Mouse (Mus musculus): Measurements from ENCODE around the gene Olfr239. TPM values are rescaled to one million over a fixed set of nuclear protein-coding genes. Genes with fewer than 3 reads are reported as not detected.
"Not testable (repeated sequence)": the region's sequence is repeated elsewhere in the genome, so short reads cannot be mapped to it uniquely, and the experiment has no call there.

The Olfr239 gene
- not detected in 2 replicates for total RNA-seq (2015; ENCODE audit: low replicate concordance)
- not detected in 2 replicates for total RNA-seq (2017; ENCODE audit: low replicate concordance)

DNA sequence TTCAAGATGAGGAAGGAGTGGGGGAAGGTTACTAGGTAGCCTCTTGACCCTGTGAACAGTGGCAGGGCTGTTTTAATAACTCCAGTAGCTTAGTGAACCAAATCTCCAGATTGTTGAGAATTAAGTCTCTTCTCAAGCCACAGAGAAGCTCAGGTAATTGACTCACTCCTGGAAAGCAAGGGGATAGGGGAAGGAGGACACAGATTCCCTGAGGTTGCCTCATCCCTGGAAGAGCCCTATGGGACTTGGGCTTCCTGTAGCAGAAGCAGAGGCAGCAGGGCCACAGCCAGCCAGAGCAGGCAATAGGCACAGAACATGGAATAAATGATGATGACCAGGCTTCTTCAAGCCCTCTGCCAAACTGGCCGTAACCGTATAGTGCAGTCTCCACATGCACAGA lies at the start of gene Olfr239:
Gene Olfr239 (plus strand): TSS at position 301 of the 400 bp plus-strand sequence.
- not testable (repeated sequence) for ATAC-seq (replicated peaks; ENCODE audit: low FRiP score, poor library complexity, severe bottlenecking)

DNA sequence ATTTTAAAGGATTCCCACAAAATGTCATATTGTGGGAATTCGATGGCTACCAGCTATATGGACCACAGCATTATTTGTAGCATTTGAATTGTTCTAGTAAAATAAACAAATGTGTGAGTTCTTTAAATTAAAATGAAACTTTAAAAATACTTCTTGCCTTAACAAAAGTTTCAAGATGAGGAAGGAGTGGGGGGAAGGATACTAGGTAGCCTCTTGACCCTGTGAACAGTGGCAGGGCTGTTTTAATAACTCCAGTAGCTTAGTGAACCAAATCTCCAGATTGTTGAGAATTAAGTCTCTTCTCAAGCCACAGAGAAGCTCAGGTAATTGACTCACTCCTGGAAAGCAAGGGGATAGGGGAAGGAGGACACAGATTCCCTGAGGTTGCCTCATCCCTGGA lies 23.0 kb upstream of the Olfr239 start, which contains the start of gene Olfr55:
Gene Olfr55 (plus strand): TSS at position 301 of the 400 bp plus-strand sequence.
- ATAC-seq (replicated peaks; ENCODE audit: low FRiP score, poor library complexity, severe bottlenecking) = not testable (repeated sequence)

DNA sequence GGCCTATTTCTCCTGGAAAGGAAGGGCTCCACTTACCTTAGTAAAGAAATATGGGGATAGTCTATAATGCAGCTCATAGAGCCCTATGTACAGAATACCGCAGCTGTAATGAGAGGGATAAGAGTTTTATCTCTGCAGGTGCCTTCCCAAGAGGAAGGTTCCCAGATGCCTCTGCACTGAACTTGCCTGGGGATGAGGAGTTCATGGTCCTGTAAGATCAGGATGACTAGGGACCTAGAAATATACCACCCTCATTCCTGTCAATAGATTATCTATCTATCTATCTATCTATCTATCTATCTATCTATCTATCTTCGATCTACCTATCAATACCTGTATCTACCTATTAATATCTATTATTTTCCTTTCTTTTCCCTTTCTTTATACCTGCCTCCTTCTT lies 30.5 kb downstream of the Olfr239 start, which contains the start of gene Olfr1564:
Gene Olfr1564 (minus strand): TSS at position 101 of the 400 bp plus-strand sequence.
- ATAC-seq (replicated peaks; ENCODE audit: low FRiP score, poor library complexity, severe bottlenecking) = no peak

DNA sequence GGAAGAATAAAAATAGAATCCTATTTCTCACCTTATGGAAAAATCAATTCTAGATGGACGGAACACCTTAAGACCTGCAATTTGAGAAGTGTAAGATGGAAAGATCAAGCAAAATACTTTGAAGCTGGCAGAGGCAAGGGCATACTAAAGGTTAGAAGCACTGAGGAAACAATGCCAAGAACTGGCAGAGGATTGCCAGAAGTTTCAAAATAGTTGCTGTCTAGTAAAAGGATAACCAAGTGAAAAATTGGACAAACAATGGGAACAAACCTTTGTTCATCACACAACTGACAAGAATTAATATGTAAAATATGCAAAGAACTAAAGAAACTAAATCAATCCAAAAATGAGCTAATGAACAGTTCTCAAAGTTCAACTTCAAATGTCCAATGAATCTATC lies 45.5 kb downstream of the Olfr239 start:
- ATAC-seq (replicated peaks; ENCODE audit: low FRiP score, poor library complexity, severe bottlenecking) = not testable (repeated sequence)

Other genes starting within 250 kb of the Olfr239 start
- 3.6 and 14.7 TPM in 2 replicates for gene Cyp4f13, start 243.9 kb upstream of the Olfr239 start, total RNA-seq (2015; ENCODE audit: low replicate concordance)
- gene Cyp4f13, start 243.9 kb upstream of the Olfr239 start, total RNA-seq (2017; ENCODE audit: low replicate concordance) = 2.6 and 4.1 TPM in 2 replicates
- gene Zfp472, start 225.5 kb upstream of the Olfr239 start, total RNA-seq (2015; ENCODE audit: low replicate concordance) = 5.9 and 13.3 TPM in 2 replicates
- 6.5 and 12.2 TPM in 2 replicates for gene Zfp472, start 225.5 kb upstream of the Olfr239 start, total RNA-seq (2017; ENCODE audit: low replicate concordance)
- gene Zfp952, start 198.2 kb upstream of the Olfr239 start, total RNA-seq (2015; ENCODE audit: low replicate concordance) = 0.72 and 6.3 TPM in 2 replicates
- 2.1 and 2.3 TPM in 2 replicates for gene Zfp952, start 198.2 kb upstream of the Olfr239 start, total RNA-seq (2017; ENCODE audit: low replicate concordance)
- gene Zfp763, start 157.9 kb upstream of the Olfr239 start, total RNA-seq (2015; ENCODE audit: low replicate concordance) = 0.36 and 2.1 TPM in 2 replicates
- 2.8 and 3.3 TPM in 2 replicates for gene Zfp763, start 157.9 kb upstream of the Olfr239 start, total RNA-seq (2017; ENCODE audit: low replicate concordance)
- not detected in 2 replicates for gene 4921501E09Rik, start 123.2 kb upstream of the Olfr239 start, total RNA-seq (2015; ENCODE audit: low replicate concordance)
- gene 4921501E09Rik, start 123.2 kb upstream of the Olfr239 start, total RNA-seq (2017; ENCODE audit: low replicate concordance) = not detected in 2 replicates
- 0.72 TPM in 1 of 2 replicates, not detected in the other for gene Zfp563, start 102.0 kb upstream of the Olfr239 start, total RNA-seq (2015; ENCODE audit: low replicate concordance)
- 0.98 and 1.7 TPM in 2 replicates for gene Zfp563, start 102.0 kb upstream of the Olfr239 start, total RNA-seq (2017; ENCODE audit: low replicate concordance)
- gene Morc2b, start 51.6 kb upstream of the Olfr239 start, total RNA-seq (2015; ENCODE audit: low replicate concordance) = not detected in 2 replicates
- 0.51 TPM in 1 of 2 replicates, not detected in the other for gene Morc2b, start 51.6 kb upstream of the Olfr239 start, total RNA-seq (2017; ENCODE audit: low replicate concordance)
- not detected in 2 replicates for gene Olfr55, start 22.9 kb upstream of the Olfr239 start, total RNA-seq (2015; ENCODE audit: low replicate concordance)
- gene Olfr55, start 22.9 kb upstream of the Olfr239 start, total RNA-seq (2017; ENCODE audit: low replicate concordance) = not detected in 2 replicates
- gene Olfr1564, start 30.4 kb downstream of the Olfr239 start, total RNA-seq (2015; ENCODE audit: low replicate concordance) = not detected in 2 replicates
- gene Olfr1564, start 30.4 kb downstream of the Olfr239 start, total RNA-seq (2017; ENCODE audit: low replicate concordance) = not detected in 2 replicates
- gene Zfp955a, start 63.8 kb downstream of the Olfr239 start, total RNA-seq (2015; ENCODE audit: low replicate concordance) = 1.3 and 1.4 TPM in 2 replicates
- gene Zfp955a, start 63.8 kb downstream of the Olfr239 start, total RNA-seq (2017; ENCODE audit: low replicate concordance) = 3.3 and 7.2 TPM in 2 replicates
- gene Olfr63, start 73.4 kb downstream of the Olfr239 start, total RNA-seq (2015; ENCODE audit: low replicate concordance) = not detected in 2 replicates
- gene Olfr63, start 73.4 kb downstream of the Olfr239 start, total RNA-seq (2017; ENCODE audit: low replicate concordance) = not detected in 2 replicates
- 1.8 and 2.5 TPM in 2 replicates for gene Zfp955b, start 98.2 kb downstream of the Olfr239 start, total RNA-seq (2015; ENCODE audit: low replicate concordance)
- gene Zfp955b, start 98.2 kb downstream of the Olfr239 start, total RNA-seq (2017; ENCODE audit: low replicate concordance) = 0.45 and 1.7 TPM in 2 replicates
- gene Zfp81, start 167.6 kb downstream of the Olfr239 start, total RNA-seq (2015; ENCODE audit: low replicate concordance) = 3.2 and 4.6 TPM in 2 replicates
- 2.8 and 4.8 TPM in 2 replicates for gene Zfp81, start 167.6 kb downstream of the Olfr239 start, total RNA-seq (2017; ENCODE audit: low replicate concordance)
- gene Zfp101, start 203.3 kb downstream of the Olfr239 start, total RNA-seq (2015; ENCODE audit: low replicate concordance) = 30.6 and 50.3 TPM in 2 replicates
- gene Zfp101, start 203.3 kb downstream of the Olfr239 start, total RNA-seq (2017; ENCODE audit: low replicate concordance) = 26.9 and 141 TPM in 2 replicates
- gene Actl9, start 241.6 kb downstream of the Olfr239 start, total RNA-seq (2015; ENCODE audit: low replicate concordance) = not detected in 2 replicates
- gene Actl9, start 241.6 kb downstream of the Olfr239 start, total RNA-seq (2017; ENCODE audit: low replicate concordance) = not detected in 2 replicates

Measured in erythroid progenitor cell, adult 5-6 weeks (primary cell).